Mouse (Mus musculus): ENCODE data around the gene Vsig10l. TPM values are rescaled to one million over a fixed set of nuclear protein-coding genes. Genes with fewer than 3 reads are reported as not detected.

Gene Vsig10l
- total RNA-seq, 2 experiments from 2014 or later = 5.4 to 7.5 TPM

DNA sequence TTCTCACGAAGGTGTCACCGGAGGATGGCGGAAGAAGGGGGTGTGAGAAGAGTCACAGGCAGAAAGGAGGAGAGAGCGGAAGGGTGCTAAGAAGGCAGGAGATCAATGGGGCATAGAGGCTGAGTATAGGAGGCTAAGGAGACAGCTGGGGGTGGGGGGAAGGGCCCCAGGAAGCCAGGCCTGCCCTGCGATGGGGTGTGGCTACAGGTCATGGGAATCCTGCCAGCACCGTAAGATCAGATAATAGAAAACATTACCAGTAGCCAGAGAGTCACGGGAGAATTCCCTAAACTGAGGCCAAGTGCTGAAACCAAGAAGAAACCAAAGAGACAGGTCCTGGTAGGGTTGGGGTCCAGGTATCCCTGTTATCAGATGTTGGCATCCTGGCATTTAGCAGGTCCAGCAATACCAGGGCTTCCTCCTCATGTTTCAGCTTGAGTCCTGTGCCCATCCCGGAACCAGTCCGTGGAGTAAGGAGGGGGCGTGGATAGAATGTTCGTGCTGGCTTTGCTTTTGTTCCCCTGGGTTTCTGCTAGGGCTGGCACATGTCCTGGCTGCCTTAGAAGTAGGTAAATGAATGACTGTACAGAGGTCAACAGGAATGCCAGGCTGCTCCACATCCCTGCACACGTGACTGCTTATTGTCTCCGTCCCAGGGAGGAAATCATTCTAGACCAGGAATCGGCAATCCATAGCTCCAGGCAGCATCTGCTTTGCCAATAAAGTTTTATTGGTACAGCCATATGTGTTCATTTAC is 9.2 kb upstream of the Vsig10l start:
- intact Hi-C loops (cut with DNase I) = no loop called here
- DNase-seq = no peak

DNA sequence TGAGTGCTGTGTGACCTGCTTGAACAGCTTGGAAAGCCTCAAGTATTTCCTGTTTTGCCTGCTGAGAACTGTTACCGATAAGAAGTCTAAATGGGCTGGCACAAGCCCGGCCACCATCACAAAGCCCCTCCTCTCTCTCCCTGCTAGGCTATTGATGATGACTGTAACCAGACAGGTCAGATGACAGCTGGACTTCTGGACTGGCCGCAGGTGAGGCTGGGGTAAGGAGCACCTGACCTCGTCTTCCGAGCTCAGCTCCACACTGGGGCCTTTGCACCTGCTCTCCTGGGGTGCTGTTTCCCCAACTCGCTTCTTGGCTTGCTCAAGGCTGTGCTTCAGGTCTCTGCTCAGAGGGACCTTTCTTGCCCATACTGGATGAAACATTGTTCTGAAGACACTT is 8.6 kb upstream of the Vsig10l start:
- no peak for DNase-seq
- intact Hi-C loops (cut with DNase I) = no loop called here

DNA sequence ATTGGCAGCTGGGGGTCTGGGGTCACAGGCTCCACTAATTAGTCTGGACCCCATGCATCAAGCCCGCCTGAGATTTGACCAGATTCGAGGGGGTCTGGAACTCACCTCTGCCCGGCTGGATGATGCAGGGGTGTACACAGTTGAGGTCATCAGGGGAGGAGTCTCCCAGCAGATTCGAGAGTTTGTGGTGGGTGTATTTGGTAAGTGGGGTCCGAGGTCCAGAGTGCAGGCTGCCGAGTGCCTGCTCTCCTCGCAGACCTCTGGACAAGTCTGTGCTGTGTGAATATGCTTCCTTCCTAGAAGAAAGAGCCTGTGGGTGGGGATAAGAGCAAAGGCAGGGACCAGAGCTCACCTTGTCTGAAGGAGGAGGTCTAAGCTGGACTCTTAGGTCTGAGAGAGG is 1.0 kb downstream of the Vsig10l start:
- no peak for DNase-seq
- intact Hi-C loops (cut with DNase I) = no loop called here

DNA sequence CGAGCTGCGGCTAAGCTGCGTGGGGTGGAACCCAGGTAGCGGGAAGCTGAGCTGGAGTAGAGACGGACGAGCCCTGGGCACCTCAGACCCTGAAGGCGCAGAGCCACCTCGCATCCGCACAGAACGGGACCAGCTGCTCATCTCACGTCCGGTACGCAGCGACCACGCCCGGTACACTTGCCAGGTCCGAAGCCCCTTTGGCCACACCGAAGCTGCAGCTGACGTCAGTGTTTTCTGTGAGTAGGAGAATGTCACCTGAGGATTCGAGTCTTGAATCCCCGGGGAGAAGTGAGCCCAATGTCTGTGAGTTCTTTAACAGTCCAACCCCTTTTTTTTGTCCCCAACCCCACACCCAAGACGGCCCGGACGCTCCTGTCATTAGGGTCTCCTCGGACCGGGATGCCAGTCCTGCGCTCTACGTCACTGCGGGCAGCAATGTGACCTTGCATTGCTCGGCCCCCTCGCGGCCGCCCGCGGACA is 2.0 kb downstream of the Vsig10l start:
- intact Hi-C loops (cut with DNase I) = loop anchor here (5.0 kb wide), 1 partner anchor 43 kb away; no protein-coding TSS in a partner anchor
- no peak for DNase-seq

DNA sequence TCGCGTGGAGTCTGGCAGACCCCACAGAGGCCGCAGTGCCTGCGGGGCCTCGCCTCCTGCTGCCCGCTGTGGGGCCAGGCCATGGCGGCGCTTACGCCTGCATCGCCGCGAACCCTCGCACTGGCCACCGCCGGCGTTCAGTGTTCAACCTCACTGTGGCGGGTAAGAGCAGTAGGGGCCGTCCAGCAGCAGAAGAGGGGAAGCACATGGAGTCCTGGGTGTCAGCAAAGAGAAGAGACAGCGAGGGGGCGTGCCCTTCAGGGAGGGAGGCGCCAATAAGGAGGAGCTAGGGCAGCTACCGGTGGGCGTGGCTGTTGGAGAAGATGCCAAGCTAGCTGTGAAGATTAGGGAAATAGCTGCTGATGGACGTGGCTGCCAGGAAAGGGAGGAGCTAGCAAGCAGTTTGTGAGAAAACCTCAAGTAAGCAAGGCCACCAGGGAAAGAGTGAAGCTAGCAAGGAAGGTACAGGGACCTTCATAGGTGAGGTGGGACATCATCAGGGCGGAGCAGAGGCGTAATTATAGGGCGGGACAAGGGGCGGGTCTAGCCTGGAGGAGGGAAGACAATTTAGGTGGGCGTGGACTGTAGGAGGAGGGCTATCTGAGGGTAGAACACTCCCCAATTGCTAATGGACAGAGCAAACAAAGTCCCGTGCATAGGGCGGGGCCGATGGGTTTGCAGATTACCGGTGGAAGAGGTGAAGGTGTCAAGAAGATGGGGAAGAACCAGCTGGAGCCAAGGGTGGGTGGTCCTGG is 2.6 kb downstream of the Vsig10l start:
- intact Hi-C loops (cut with DNase I) = loop anchor here (5.0 kb wide), 1 partner anchor 43 kb away; no protein-coding TSS in a partner anchor

DNA sequence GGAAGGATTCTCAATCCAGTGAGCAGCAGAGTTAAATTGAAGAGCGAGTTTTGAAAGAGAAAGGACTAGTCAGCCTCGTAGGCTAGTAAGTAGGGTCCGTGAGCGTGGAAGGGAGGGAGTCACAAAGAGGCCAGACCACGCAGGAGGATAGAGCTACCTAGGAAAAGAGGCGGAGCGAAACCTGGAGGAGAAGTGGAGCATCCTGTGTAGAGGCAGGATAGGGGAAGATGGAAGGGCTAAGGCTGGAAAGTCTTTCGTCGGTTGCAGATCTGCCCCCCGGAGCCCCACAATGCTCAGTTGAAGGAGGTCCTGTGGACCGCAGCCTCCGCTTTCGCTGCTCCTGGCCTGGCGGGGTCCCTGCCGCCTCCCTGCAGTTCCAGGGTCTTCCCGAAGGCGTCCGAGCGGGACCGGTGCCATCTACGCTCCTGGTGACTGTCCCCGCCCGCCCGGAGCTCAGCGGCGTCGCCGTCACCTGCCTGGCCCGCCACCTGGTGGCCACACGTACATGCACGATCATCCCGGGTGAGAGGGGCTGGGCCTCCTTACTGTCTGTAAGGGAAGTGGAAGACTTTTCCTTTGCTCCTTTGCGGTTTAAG is 3.2 kb downstream of the Vsig10l start:
- DNase-seq = peak; percentile 90
- intact Hi-C loops (cut with DNase I) = loop anchor here (5.0 kb wide), 1 partner anchor 44 kb away; no protein-coding TSS in a partner anchor

More for the DNA sequence above, 2.6 kb downstream of the Vsig10l start:
- DNase-seq = peak; percentile 88

DNA sequence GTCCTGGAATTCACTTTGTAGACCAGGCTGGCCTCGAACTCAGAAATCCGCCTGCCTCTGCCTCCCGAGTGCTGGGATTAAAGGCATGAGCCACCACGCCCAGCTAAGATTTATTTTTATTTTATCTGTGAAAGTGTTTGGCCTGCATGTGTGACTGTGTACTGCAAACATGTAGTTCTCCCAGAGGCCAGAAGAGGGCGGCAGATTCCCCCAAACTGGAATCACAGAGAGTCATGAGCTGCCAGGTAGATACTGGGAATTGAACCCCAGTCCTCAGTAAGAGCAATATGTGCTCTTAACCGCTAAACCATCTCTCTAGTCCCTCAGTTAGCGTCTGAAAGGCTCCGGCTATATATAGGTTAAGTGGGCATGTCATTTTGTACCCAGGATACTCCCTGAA is 7.4 kb downstream of the Vsig10l start:
- intact Hi-C loops (cut with DNase I) = no loop called here
- DNase-seq = no peak

DNA sequence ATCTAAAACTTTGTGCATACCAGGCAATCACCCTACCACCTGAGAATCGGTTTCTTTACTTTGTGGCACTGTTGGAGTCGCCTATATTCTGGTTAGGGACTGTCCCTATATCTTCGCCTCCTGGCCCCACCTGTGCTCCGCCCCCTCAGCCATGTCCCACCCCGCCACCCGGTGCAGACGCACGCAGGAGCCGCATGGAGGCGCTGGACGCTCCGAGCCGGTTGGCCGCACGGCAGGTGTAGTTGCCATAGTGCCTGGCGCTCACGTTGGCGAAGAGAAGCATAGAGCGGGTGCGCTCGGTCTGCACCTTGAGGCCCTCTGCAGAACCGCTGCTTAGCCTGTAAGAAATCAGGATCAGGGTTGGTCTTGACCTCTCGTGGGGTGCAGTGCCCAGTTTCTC is 12.8 kb downstream of the Vsig10l start:
- intact Hi-C loops (cut with DNase I) = no loop called here
- DNase-seq = no peak

DNA sequence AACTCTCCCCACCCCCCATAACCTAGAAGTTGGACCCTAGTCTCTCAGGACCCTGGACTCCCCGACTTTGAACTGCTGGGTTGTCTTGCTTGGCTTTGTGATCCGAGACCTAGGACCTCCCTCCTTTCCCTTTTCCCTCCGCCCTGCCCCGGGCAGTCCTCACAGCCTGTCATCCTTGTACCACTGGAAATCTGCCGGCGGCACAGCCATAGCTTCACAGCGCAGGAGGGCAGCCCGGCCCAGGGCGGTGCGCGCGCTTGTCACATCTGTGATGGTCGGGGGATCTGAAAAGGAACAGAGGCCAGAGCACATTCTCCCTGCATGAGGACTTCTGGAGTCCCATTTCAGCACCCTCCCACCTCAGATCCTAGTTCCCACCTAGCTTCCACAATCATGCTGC is 13.4 kb downstream of the Vsig10l start:
- DNase-seq = no peak
- intact Hi-C loops (cut with DNase I) = no loop called here

DNA sequence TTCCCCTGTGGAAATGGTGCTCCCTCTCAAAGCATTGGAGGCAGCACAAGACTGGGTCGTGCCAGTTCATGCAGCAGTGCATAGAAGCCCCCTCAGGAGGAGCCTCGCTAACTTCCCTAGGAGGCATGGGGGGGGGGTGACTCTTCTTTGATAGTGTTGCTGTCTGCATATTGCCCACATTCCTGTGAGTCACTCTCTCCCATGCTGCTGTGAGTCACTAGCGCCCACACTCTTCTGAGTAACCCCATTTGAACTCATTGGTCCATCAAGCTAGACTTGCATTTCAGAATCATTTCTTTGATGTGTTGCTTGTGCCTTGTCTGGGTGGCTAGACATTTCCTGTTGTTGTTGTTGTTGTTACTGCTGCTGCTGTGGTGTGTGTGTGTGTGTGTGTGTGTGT is 18.2 kb downstream of the Vsig10l start:
- DNase-seq = no peak
- intact Hi-C loops (cut with DNase I) = no loop called here

DNA sequence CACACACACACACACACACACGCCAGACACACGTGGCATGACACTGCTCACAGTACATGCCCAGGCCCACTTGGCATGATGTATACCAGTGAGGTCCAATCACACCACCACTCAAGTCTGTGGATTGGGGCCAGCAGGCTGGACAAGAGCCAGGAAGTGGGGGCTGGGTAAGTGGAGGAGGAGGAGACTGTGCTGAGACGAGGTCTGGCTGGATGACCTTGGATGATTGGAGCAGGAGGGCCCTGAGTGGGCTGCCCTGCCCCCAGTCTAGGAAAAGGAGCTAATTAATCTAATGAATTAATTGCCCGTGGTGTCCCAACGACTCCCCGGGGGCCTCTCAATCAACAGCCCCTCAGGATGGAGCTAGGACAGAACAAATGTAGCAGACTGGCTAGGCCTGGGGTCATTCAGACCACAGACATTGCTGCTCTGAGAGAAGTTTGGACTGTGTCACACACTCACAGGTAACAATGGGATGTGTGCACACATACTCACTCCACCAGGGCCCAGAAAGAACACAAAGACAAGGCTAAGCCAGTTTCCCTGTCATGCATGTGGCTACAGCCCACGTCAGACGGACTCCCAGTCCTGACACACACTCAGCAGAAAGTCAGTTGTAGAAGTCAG is 19.3 kb downstream of the Vsig10l start:
- intact Hi-C loops (cut with DNase I) = no loop called here
- peak; percentile 86 for DNase-seq

DNA sequence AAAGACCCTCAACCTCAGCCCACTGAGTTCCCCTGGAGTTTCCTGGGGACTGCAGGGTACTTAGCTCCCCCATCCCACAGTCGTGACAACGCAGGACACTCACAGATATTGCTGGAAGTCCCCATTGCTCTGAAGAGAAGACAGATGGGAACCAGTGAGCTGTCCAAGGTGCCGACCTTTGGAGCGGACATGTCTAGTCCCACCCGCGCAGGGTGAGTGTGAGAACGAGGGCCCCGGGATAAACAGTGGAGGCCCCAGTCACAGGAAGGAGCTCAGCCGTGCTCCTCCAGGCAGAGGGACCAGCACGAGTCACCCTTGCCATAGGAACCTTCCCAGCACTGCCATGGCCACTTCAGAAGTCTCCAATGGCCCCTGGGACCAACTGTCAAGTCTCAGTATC is 20.3 kb downstream of the Vsig10l start:
- no peak for DNase-seq
- intact Hi-C loops (cut with DNase I) = no loop called here

DNA sequence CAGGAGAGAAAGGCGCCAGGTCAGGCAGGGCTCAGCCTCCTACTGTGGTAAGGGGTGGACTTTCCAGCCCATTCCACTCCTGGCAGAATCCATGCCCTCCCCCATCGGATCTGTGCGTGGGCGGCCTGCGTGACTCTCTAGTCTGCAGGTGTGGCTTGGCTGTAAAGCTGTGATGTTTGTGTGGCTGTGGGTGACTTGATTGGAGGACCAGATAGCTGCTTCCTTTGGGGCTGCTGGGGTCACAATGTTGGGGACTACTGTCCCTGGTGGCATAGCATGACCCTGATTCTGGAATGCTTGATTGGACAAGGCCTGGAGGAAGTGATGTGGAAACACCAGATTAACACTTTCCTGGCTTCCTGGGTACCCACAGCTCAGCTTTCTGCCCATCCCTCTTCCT is 25.7 kb downstream of the Vsig10l start:
- intact Hi-C loops (cut with DNase I) = no loop called here
- no peak for DNase-seq

DNA sequence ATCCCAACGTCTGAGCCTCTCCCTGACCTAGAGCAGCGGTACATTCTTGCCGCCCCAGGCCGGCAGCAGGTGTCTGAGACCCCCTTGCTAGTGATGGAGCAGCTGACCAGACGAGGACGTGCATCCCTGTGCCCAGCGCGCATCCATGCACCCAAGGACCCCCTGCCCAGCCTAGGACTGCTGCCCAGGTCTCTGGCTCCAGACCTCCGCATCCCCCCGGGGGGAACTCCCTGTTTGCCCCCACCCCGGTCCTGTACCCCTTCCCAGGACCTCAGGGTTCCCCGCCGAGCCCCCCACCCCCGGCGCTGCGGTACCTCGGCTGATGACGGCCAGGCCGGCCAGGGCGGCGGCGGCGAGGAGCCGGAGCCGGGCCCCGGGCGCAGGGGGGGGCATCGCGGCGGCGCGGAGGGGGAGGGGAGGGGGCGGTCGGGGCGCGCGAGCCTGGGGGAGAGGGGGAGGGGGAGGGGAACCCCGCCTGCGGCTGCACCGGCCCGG is 26.7 kb downstream of the Vsig10l start, which contains the start of gene Iglon5:
Iglon5 (minus strand) TSS at position 445 of the 495 bp plus-strand sequence.
- intact Hi-C loops (cut with DNase I) = no loop called here
- DNase-seq = peak; percentile 48

DNA sequence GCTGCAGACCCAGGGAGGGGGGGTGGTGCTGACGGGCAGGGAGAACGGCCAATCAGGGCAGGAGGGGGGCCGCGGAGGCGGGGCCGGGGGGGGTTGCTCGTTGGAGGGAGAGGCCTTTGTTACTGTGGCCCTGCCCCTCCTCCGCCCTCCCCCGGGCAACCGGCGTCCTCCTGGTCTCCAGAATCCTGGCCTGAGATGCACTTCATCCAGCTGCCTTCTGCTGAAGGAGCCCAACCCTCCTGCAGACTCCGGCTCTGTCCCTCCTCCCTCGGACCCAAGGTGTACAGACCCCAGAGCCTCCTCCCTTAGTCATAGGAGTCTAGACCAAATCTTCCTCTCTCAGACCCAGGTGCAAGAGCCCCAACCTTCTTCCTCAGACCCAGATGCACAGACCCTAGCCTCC is 27.2 kb downstream of the Vsig10l start:
- intact Hi-C loops (cut with DNase I) = no loop called here
- peak; percentile 93 for DNase-seq

DNA sequence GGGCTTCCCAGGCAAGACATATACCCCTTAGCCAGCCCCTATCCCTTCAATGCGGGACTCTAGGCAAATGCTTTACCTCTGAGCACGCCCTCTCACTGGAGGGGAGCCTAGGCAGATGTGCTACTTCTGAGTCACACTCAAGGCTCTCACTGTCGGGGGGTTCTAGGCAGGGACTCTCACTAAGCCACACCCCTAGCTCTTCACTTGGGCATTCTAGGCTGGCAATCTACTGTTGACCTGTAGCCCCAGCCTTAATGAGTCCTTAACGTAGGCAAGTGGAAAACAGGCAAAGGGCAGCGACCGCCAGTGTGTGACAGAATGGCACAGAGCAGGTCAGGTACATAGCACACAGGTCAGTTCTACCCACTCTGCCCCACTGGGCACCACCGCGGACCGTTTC is 27.9 kb downstream of the Vsig10l start:
- intact Hi-C loops (cut with DNase I) = no loop called here
- DNase-seq = no peak

DNA sequence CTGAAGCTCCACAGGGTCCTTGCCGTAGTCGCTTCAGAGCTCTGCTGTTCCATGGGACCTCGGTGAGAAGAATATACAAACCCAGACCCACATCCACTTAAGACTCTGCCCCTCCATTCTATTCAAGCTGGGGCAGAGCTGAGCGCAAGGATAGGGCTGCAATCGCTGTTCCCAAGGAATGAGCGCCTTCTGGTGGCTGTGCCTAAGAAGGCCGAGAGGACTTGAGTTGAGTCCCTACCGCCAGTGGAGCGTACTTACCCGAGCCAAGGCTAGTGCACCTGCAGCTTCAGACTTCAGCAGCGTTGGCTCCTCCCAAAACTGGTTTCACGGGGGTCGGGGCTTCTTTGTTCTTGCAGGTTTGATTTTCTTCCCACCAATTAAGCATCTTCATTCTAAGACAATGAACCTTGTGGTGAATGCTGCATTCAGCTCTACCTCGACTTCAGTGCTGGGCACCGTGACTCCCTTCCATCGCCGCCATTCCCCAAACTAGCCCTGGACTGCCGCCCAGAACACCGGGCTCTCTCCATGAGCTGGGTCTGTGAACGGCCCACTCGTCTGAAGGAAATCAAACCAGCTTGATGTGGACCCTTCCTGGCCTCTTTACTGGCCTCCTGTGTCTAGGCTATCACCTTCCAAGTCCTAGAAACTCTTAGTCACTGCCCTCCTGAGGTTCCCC is 32.5 kb downstream of the Vsig10l start:
- intact Hi-C loops (cut with DNase I) = no loop called here
- DNase-seq = peak; percentile 78

DNA sequence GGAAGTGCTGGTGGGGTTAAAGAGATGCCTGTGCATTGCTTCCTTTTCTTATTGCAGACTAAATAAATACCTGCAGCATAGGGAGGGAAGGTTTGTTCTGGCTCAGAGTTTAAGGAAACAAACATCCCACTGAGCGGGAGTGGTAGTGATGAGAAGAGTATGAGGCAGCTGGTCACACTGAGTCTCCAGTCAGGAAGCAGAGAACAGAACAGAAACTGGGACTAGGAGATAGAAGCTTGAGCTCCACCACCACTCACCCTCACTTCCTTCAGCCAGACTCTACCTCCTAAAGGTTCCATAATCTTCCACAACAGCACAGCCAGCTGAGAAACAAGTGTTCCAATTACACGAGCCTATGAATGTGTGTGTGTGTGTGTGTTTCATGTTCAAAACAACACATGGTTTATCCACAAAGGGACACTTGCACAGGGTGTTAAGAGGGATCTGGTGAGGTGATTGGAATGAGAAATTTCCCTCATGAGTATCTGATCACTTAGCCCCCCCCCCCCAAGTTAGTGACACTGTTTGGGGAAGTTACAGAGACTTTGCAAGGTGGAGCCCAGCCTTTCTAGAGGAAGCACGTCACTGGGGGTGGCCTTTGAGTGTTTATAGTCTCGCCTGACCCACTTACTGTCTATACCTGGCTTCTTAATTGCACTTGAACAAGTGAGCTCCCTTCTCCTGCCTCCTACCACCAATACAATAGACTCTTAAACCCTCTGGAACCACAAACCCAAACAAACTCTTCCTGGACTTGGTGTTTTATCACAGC is 48.9 kb downstream of the Vsig10l start:
- intact Hi-C loops (cut with DNase I) = no loop called here
- DNase-seq = no peak

DNA sequence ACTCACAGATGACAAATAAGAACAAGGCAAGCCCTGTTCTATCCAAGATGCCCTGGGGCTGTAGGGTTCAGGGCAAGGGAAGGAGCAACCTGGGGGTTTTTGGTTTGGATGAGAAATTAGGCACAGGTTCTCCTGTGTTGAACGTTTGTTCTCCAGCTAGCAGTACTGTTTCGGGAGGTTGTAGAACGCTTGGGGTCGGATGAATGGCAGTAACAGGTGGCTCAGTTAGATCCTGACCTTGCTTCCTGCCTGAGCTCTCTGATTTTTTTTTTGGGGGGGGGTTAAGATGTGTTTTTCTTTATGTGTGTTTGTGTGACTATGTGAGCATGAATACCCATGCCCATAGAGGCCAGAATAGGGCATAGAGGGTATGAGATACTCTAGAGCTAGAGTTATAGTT is 49.6 kb downstream of the Vsig10l start:
- no peak for DNase-seq
- intact Hi-C loops (cut with DNase I) = no loop called here
